Mouse (Mus musculus): Measurements from ENCODE around the gene Nfam1. TPM values are rescaled to one million over a fixed set of nuclear protein-coding genes. Genes with fewer than 3 reads are reported as not detected.

Nfam1 gene
- polyA plus RNA-seq, 1 experiment from 2014 or later, result 10.4 TPM

GRCm38 (mm10) chr15:82983416-82984026 lies 49.6 kb downstream of the Nfam1 start:
- Histone ChIP-seq H3K4me2 (ENCODE audit: low read depth, low read length) (no peak overlapping the region), H3K9me3 (ENCODE audit: low read length) (no peaks in the 10 kb centered on the region), H3K4me1 (ENCODE audit: insufficient read depth) (peaks cover 11% of the 10 kb centered on the region; the same call in 1 of the 2 replicates), H3K9ac (replicated peaks) (no peak overlapping the region), H3K27ac (ENCODE audit: low read depth) (no peak overlapping the region), H3K36me3 (replicated peaks; ENCODE audit: insufficient read depth, low read length) (no peaks in the 10 kb centered on the region), H3K27me3 (ENCODE audit: insufficient read depth, low read length) (peaks cover 23% of the 10 kb centered on the region), H3K4me3 (ENCODE audit: low read depth, low read length) (no peak overlapping the region)
- 46% methylated on average over 9 of the region's 9 CpGs for WGBS (ENCODE audit: insufficient replicate concordance)
- TF ChIP-seq EP300 (IDR thresholded peaks at IDR 0.05; ENCODE audit: low read depth), result no peak
- TF ChIP-seq CTCF (IDR thresholded peaks at IDR 0.05; ENCODE audit: low read depth), result no peak
- DNase-seq (no peak), ATAC-seq (no peak)

DNA sequence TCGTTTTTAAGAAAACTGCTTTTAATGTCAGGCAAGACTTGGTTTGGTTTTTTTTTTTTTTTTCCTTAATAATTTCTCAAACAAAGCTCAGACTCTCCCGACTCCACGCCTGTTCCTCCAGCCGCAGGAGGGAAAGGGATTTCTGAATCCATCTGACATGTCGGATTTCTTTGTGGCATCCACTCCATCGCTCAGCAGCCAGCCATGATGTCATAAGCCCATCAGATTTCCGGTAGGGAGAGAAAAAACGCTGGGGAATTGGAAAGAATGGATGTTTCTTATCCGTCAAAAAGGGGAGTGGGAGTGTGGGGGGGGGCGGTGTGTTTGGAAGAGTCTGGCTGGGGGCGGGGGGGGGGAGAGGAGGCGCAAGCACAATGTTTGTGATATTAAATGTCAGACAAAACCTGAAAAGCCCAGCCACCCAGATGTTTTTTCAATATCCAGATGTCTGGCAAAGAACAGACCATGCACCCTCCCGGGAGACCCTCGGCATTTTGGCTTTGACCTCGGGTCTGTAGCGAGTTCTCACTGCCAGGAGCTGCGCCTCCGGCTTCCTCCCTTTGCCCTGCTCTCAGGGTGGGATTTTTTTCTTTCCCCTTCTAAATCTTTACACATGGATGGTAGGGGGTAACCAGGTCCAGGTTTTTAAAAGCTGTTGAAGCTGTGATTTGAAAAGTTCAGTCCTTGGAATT lies 50.2 kb downstream of the Nfam1 start:
- ATAC-seq (no peak), DNase-seq (no peak)
- no peak overlapping the region for H3K27ac ChIP-seq (ENCODE audit: low read depth)
- H3K4me2 ChIP-seq (ENCODE audit: low read depth, low read length), result no peak overlapping the region
- no peaks in the 10 kb centered on the region for H3K36me3 ChIP-seq (replicated peaks; ENCODE audit: insufficient read depth, low read length)
- peaks cover 6% of the 10 kb centered on the region; the same call in 1 of the 2 replicates for H3K4me1 ChIP-seq (ENCODE audit: insufficient read depth)
- H3K9ac ChIP-seq (replicated peaks), result no peak overlapping the region
- WGBS (ENCODE audit: insufficient replicate concordance), result 33% methylated on average over 18 of the region's 18 CpGs
- no peak overlapping the region for H3K4me3 ChIP-seq (ENCODE audit: low read depth, low read length)
- no peaks in the 10 kb centered on the region for H3K9me3 ChIP-seq (ENCODE audit: low read length)
- TF ChIP-seq CTCF (IDR thresholded peaks at IDR 0.05; ENCODE audit: low read depth) (no peak), EP300 (IDR thresholded peaks at IDR 0.05; ENCODE audit: low read depth) (no peak)
- peaks cover 23% of the 10 kb centered on the region for H3K27me3 ChIP-seq (ENCODE audit: insufficient read depth, low read length)

GRCm38 (mm10) chr15:82981676-82982520 lies 51.2 kb downstream of the Nfam1 start:
- Histone ChIP-seq H3K4me1 (ENCODE audit: insufficient read depth) (peaks cover 1% of the 10 kb centered on the region; the same call in 1 of the 2 replicates), H3K36me3 (replicated peaks; ENCODE audit: insufficient read depth, low read length) (no peaks in the 10 kb centered on the region), H3K4me3 (ENCODE audit: low read depth, low read length) (no peak overlapping the region), H3K27ac (ENCODE audit: low read depth) (no peak overlapping the region), H3K9me3 (ENCODE audit: low read length) (no peaks in the 10 kb centered on the region), H3K27me3 (ENCODE audit: insufficient read depth, low read length) (peaks cover 22% of the 10 kb centered on the region), H3K4me2 (ENCODE audit: low read depth, low read length) (no peak overlapping the region), H3K9ac (replicated peaks) (no peak overlapping the region)
- ATAC-seq (no peak), DNase-seq (no peak)
- TF ChIP-seq CTCF (IDR thresholded peaks at IDR 0.05; ENCODE audit: low read depth) (no peak), EP300 (IDR thresholded peaks at IDR 0.05; ENCODE audit: low read depth) (no peak)
- WGBS (ENCODE audit: insufficient replicate concordance), result 39% methylated on average over 15 of the region's 15 CpGs

DNA sequence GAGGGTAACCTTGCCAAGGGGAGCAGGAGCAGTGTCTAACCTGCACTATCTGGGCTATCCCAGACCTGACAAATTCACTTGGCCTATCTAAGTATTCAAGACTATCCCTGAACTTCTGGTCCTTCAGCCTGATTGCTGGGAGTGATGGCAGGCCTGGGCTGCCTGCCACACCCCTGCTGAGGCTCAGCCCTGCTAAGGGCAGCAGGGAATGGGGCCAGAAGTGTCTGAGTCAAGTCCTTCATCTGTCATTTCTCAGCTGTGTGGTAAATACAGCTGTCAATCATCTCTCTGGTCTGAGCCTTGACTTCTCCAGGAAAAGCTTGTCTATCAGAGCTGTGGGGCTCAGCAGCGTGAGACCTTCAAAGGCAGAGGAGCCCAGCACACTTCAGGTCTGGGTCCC lies 53.6 kb downstream of the Nfam1 start:
- no peak overlapping the region for H3K4me3 ChIP-seq (ENCODE audit: low read depth, low read length)
- H3K4me1 ChIP-seq (ENCODE audit: insufficient read depth), result no peaks in the 10 kb centered on the region
- no peak overlapping the region for H3K27ac ChIP-seq (ENCODE audit: low read depth)
- no peak for ATAC-seq
- TF ChIP-seq CTCF (IDR thresholded peaks at IDR 0.05; ENCODE audit: low read depth), result no peak
- TF ChIP-seq EP300 (IDR thresholded peaks at IDR 0.05; ENCODE audit: low read depth), result no peak
- no peaks in the 10 kb centered on the region for H3K9me3 ChIP-seq (ENCODE audit: low read length)
- H3K4me2 ChIP-seq (ENCODE audit: low read depth, low read length), result no peak overlapping the region
- DNase-seq, result no peak
- H3K36me3 ChIP-seq (replicated peaks; ENCODE audit: insufficient read depth, low read length), result no peaks in the 10 kb centered on the region
- H3K27me3 ChIP-seq (ENCODE audit: insufficient read depth, low read length), result peaks cover 9% of the 10 kb centered on the region
- WGBS (ENCODE audit: insufficient replicate concordance), result 78% methylated on average over 1 of the region's 1 CpGs
- H3K9ac ChIP-seq (replicated peaks), result no peak overlapping the region

DNA sequence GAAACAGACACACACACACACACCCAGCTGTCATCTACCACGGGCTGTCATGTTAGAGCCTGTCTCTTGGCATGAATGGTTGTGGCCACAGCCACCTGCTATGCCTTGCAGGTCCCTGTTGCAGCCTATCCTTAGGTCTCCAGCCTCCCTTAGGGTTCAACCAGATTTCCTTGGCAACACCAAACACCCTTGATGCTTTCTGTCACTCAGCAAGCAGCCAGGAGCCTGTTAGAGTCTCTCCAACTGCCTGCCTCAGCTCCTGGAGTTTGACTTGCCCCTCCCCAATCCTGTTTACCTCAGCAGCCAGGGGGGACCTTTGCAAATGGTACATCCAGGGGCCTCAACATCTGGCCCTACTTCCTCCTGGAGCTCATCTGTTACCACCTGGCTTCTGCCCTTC lies 58.6 kb downstream of the Nfam1 start:
- DNase-seq (no peak), ATAC-seq (0 out of 2 replicates have a peak, but pooled peaks have one; percentile 21)
- Histone ChIP-seq H3K27me3 (ENCODE audit: insufficient read depth, low read length) (no peaks in the 10 kb centered on the region), H3K4me1 (ENCODE audit: insufficient read depth) (peaks cover 6% of the 10 kb centered on the region), H3K9ac (replicated peaks) (no peak overlapping the region), H3K27ac (ENCODE audit: low read depth) (no peak overlapping the region), H3K9me3 (ENCODE audit: low read length) (no peaks in the 10 kb centered on the region), H3K36me3 (replicated peaks; ENCODE audit: insufficient read depth, low read length) (no peaks in the 10 kb centered on the region), H3K4me3 (ENCODE audit: low read depth, low read length) (no peak overlapping the region), H3K4me2 (ENCODE audit: low read depth, low read length) (no peak overlapping the region)
- no peak for TF ChIP-seq EP300 (IDR thresholded peaks at IDR 0.05; ENCODE audit: low read depth)
- WGBS (ENCODE audit: insufficient replicate concordance), result 67% methylated on average over 1 of the region's 1 CpGs

DNA sequence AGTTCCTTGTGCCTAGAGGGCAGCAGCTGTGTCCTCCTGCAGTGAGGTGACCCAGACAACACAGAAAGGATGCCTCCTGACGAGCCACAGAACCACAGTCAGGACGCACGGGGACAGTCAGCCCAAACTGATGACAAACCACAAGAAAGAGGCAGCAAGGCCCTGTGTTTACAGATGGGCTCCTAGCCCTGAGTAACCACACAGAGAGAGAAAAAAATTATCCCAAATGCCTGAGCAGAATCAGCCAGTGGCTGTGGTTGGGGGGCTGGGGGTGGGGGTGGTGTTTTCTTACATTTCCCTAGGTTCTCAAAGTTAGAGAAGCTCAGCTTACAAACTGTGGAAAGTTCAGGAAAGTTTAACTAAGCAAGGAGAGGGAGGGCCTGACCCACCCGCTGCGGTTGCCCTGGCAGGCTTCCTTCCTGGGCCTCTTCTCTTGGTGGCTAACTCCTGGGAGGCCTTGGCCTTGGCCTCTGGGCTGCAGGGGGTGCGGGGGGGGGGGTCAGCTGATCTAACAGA lies 63.8 kb downstream of the Nfam1 start:
- Histone ChIP-seq H3K36me3 (replicated peaks; ENCODE audit: insufficient read depth, low read length) (no peaks in the 10 kb centered on the region), H3K4me3 (ENCODE audit: low read depth, low read length) (no peak overlapping the region), H3K9me3 (ENCODE audit: low read length) (no peaks in the 10 kb centered on the region), H3K27me3 (ENCODE audit: insufficient read depth, low read length) (peaks cover 14% of the 10 kb centered on the region), H3K4me2 (ENCODE audit: low read depth, low read length) (no peak overlapping the region), H3K9ac (replicated peaks) (no peak overlapping the region), H3K4me1 (ENCODE audit: insufficient read depth) (peaks cover 11% of the 10 kb centered on the region), H3K27ac (ENCODE audit: low read depth) (0 out of 2 replicates have a peak overlapping the region, but pooled peaks have one; percentile 34)
- WGBS (ENCODE audit: insufficient replicate concordance), result 18% methylated on average over 6 of the region's 6 CpGs
- no peak for TF ChIP-seq CTCF (IDR thresholded peaks at IDR 0.05; ENCODE audit: low read depth)
- no peak for TF ChIP-seq EP300 (IDR thresholded peaks at IDR 0.05; ENCODE audit: low read depth)
- ATAC-seq (peak; percentile 53; the same call in 1 of the 2 replicates), DNase-seq (peak; percentile 42)
